Comparison of ENCODE assay signal across 13 mouse cellular contexts in the genomic region with DNA sequence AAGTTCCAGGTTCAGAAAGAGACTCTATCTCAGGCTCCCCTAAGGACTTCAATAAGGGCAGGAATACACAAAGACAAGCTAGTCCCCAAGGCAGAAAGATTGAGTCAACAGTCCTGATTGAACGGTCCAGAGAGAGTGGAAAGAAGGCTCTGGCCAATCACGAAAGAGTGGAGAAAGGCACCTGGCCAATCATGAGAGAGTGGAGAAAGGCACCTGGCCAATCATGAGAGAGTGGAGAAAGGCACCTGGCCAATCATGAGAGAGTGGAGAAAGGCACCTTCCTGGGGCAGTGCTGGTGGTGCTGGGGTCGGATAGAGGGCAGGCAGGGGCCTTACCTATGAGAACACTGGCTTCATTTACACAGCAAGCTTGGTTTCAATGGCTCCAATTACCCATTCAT. TPM values are rescaled to one million over a fixed set of nuclear protein-coding genes. Genes with fewer than 3 reads are reported as not detected.
"Had no signal": no experiment of that assay in that cellular context is flagged by ENCODE, and none has a peak within 500 bp of the region (broad histone marks: within the 10 kb centered on the region; RNA-seq: fewer than 3 reads in every experiment).

No protein-coding gene starts in this region.

- H3K27ac ChIP-seq: kidney, embryonic 15.5 days; limb, embryonic 15.5 days; liver, embryonic 12.5 days; midbrain, embryonic 13.5 days; neural tube, embryonic 15.5 days; stomach, postnatal 0 days had no signal

- H3K9me3 ChIP-seq: kidney, embryonic 15.5 days; limb, embryonic 15.5 days; liver, embryonic 12.5 days; midbrain, embryonic 13.5 days; neural tube, embryonic 15.5 days had no signal

- H3K36me3 ChIP-seq: kidney, embryonic 15.5 days; limb, embryonic 15.5 days; liver, embryonic 12.5 days; midbrain, embryonic 13.5 days; neural tube, embryonic 15.5 days had no signal

- H3K4me2 ChIP-seq: kidney, embryonic 15.5 days; limb, embryonic 15.5 days; liver, embryonic 12.5 days; lung, embryonic 14.5 days; midbrain, embryonic 13.5 days; neural tube, embryonic 15.5 days had no signal

- H3K4me1 ChIP-seq: liver, embryonic 12.5 days had no signal

- ATAC-seq: intestine, embryonic 16.5 days; liver, embryonic 12.5 days; midbrain, embryonic 13.5 days had no signal

- DNase-seq: kidney, adult 2 months; kidney, postnatal 14 days; lung, embryonic 14.5 days; thymus, postnatal 36 days had no signal

- H3K9ac ChIP-seq: kidney, embryonic 15.5 days; limb, embryonic 15.5 days; liver, embryonic 12.5 days; lung, embryonic 14.5 days; midbrain, embryonic 13.5 days; neural tube, embryonic 15.5 days had no signal

- H3K27me3 ChIP-seq: kidney, embryonic 15.5 days; limb, embryonic 15.5 days; liver, embryonic 12.5 days; midbrain, embryonic 13.5 days; neural tube, embryonic 15.5 days had no signal

- H3K4me3 ChIP-seq: kidney, embryonic 15.5 days; limb, embryonic 15.5 days; liver, embryonic 12.5 days; midbrain, embryonic 13.5 days; myocyte; neural tube, embryonic 15.5 days had no signal

RNA-seq across cellular contexts. Expression of a gene that starts 28.2 kb away (rescaled TPM):
- total RNA-seq: megakaryocyte progenitor cell, adult 5-6 weeks had no signal
